Mouse (Mus musculus) intestine, postnatal 0 days (tissue): ENCODE results near the gene Nsun2. TPM values are rescaled to one million over a fixed set of nuclear protein-coding genes. Genes with fewer than 3 reads are reported as not detected.
"Not testable (repeated sequence)": the region's sequence is repeated elsewhere in the genome, so short reads cannot be mapped to it uniquely, and the experiment has no call there.

ENCODE experiments used
- ATAC-seq: fragments of 200-750 bp; cut with Nextera tagmentation; 2 replicates; pipeline ENCODE4 v1.8.0; 2017; ENCODE audit warnings: mild to moderate bottlenecking, moderate TSS enrichment, moderate library complexity
- H3K27ac ChIP-seq: fragments of 300-500 bp; sonication (generic); 2 replicates; pipeline ENCODE4 v1.5.1; 2014; ENCODE audit warnings: mild to moderate bottlenecking, low read depth, low read length, moderate library complexity
- H3K27me3 ChIP-seq: fragments of 300-500 bp; sonication (generic); replicated peaks from 2 replicates; pipeline ENCODE4 v1.6.1; 2014; ENCODE audit warnings: low read length, mixed read lengths; ENCODE audit not compliant: control insufficient read depth, insufficient read depth
- H3K36me3 ChIP-seq: fragments of 300-500 bp; sonication (generic); 2 replicates; pipeline ENCODE4 v1.6.1; 2014; ENCODE audit warnings: mild to moderate bottlenecking, moderate library complexity; ENCODE audit not compliant: control insufficient read depth, insufficient read depth
- H3K4me1 ChIP-seq: fragments of 300-500 bp; sonication (generic); replicated peaks from 2 replicates; pipeline ENCODE4 v1.6.1; 2014; ENCODE audit warnings: antibody characterized with exemption, low read length, mixed read lengths; ENCODE audit not compliant: control insufficient read depth, insufficient read depth
- H3K4me2 ChIP-seq: fragments of 300-500 bp; sonication (generic); replicated peaks from 2 replicates; pipeline ENCODE4 v1.6.1; 2014; ENCODE audit warnings: low read depth, mild to moderate bottlenecking, moderate library complexity
- H3K4me3 ChIP-seq: fragments of 300-500 bp; sonication (generic); 2 replicates; pipeline ENCODE4 v1.5.1; 2014; ENCODE audit warnings: low read depth, low read length
- H3K9ac ChIP-seq: fragments of 300-500 bp; sonication (generic); 2 replicates; pipeline ENCODE4 v1.6.1; 2014; ENCODE audit warnings: mild to moderate bottlenecking, low read depth, low read length
- H3K9me3 ChIP-seq: fragments of 300-500 bp; sonication (generic); 2 replicates; pipeline ENCODE4 v1.6.1; 2016; ENCODE audit warnings: mixed run types; ENCODE audit not compliant: control insufficient read depth
- CTCF ChIP-seq: sonication (generic); IDR thresholded peaks from 2 replicates; pipeline ENCODE4 v1.5.1; 2016; ENCODE audit warnings: low read depth, mild to moderate bottlenecking, control low read depth, antibody characterized with exemption, moderate library complexity
- WGBS: fragments of 180-500 bp; shearing (Covaris S2); extraction: QIAGEN DNeasy Blood & Tissue Kit; methylation state at CpG from one replicate; pipeline ENCODE4 v1.1.7; 2014; 5-methylcytosine and 5-hydroxymethylcytosine counted together
- polyA plus RNA-seq: library from polyadenylated mRNA; unstranded; fragments of >200 nt; fragmentation: Nextera tagmentation; extraction: Ambion mirVana; gene quantifications from 2 replicates; pipeline ENCODE4 v1.2.1, GENCODE M21; 2015

The Nsun2 gene
- polyA plus RNA-seq, 1 experiment from 2014 or later: 38.8 TPM

GRCm38 (mm10) chr13:69624510-69624909 lies 91.0 kb downstream of the Nsun2 start:
- no peak overlapping the region for H3K27ac ChIP-seq
- H3K4me1 ChIP-seq: no peaks in the 10 kb centered on the region
- no peak for ATAC-seq
- no peak overlapping the region for H3K9ac ChIP-seq
- peaks cover 73% of the 10 kb centered on the region for H3K36me3 ChIP-seq
- no peaks in the 10 kb centered on the region for H3K27me3 ChIP-seq
- H3K4me3 ChIP-seq: no peak overlapping the region
- H3K9me3 ChIP-seq: no peaks in the 10 kb centered on the region
- H3K4me2 ChIP-seq: no peak overlapping the region
- TF ChIP-seq CTCF: no peak
- 87% methylated on average over 3 of the region's 3 CpGs for WGBS

GRCm38 (mm10) chr13:69627941-69628340 lies 94.4 kb downstream of the Nsun2 start:
- H3K27me3 ChIP-seq: no peaks in the 10 kb centered on the region
- no peak overlapping the region for H3K4me2 ChIP-seq
- H3K36me3 ChIP-seq: peaks cover 87% of the 10 kb centered on the region
- no peaks in the 10 kb centered on the region for H3K9me3 ChIP-seq
- no peak for TF ChIP-seq CTCF
- H3K27ac ChIP-seq: no peak overlapping the region
- no peak for ATAC-seq
- no peak overlapping the region for H3K9ac ChIP-seq
- H3K4me3 ChIP-seq: no peak overlapping the region
- no peaks in the 10 kb centered on the region for H3K4me1 ChIP-seq
- 97% methylated on average over 3 of the region's 3 CpGs for WGBS

DNA sequence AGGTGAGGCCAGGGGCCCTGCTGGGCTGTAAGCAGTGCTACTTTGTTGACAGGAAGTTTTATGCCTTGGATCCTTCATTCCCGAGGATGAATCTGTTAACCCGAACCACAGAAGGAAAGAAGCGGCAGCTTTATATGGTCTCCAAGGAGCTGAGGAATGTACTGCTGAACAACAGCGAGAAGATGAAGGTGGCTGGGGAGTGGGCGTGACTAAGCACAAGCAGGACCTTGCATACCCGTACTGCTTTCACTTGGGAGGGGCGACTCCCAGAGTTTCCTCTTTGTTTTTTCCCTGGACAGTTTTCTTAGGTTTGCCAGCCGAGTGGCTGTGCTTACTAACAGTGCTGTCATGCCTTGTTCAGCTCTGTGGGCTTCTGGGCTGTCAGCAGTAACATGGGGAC lies 97.0 kb downstream of the Nsun2 start:
- Histone ChIP-seq H3K9ac (no peak overlapping the region), H3K4me1 (no peaks in the 10 kb centered on the region), H3K4me2 (no peak overlapping the region), H3K27ac (no peak overlapping the region), H3K9me3 (no peaks in the 10 kb centered on the region), H3K4me3 (no peak overlapping the region), H3K27me3 (no peaks in the 10 kb centered on the region), H3K36me3 (peaks cover 96% of the 10 kb centered on the region)
- no peak for ATAC-seq
- TF ChIP-seq CTCF: no peak
- WGBS: 68% methylated on average over 8 of the region's 8 CpGs

DNA sequence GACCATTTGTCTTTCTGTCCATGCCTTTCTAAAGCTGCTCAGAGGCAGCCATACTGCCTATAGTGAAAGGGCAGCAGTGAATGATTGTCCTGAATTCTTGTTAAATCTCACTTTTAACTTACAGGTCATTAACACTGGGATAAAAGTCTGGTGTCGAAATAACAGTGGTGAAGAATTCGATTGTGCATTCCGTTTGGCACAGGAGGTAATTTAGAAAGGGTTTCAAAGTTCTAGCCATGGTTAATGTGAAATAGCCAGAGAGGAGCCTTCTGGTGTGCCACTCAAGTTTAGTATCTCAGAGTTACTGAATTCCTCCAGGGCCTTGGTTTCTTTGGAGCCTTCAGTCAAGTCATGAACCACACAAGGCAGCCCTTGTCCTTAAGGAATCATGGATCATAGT lies 97.6 kb downstream of the Nsun2 start:
- no peak overlapping the region for H3K4me2 ChIP-seq
- H3K4me1 ChIP-seq: no peaks in the 10 kb centered on the region
- TF ChIP-seq CTCF: no peak
- WGBS: 89% methylated on average over 3 of the region's 3 CpGs
- no peak overlapping the region for H3K4me3 ChIP-seq
- H3K27me3 ChIP-seq: no peaks in the 10 kb centered on the region
- H3K9me3 ChIP-seq: no peaks in the 10 kb centered on the region
- no peak for ATAC-seq
- no peak overlapping the region for H3K27ac ChIP-seq
- H3K9ac ChIP-seq: no peak overlapping the region
- H3K36me3 ChIP-seq: peaks cover 94% of the 10 kb centered on the region

- TF ChIP-seq CTCF: no peak
- Histone ChIP-seq H3K36me3 (peaks cover 89% of the 10 kb centered on the region), H3K9me3 (no peaks in the 10 kb centered on the region), H3K4me3 (no peak overlapping the region), H3K27me3 (no peaks in the 10 kb centered on the region), H3K9ac (no peak overlapping the region), H3K4me1 (no peaks in the 10 kb centered on the region), H3K4me2 (no peak overlapping the region), H3K27ac (no peak overlapping the region)
- ATAC-seq: no peak
- 83% methylated on average over 4 of the region's 4 CpGs for whole genome bisulfite sequencing
These were observed 98.1 kb downstream of the Nsun2 start for GRCm38 (mm10) chr13:69631659-69632058.

DNA sequence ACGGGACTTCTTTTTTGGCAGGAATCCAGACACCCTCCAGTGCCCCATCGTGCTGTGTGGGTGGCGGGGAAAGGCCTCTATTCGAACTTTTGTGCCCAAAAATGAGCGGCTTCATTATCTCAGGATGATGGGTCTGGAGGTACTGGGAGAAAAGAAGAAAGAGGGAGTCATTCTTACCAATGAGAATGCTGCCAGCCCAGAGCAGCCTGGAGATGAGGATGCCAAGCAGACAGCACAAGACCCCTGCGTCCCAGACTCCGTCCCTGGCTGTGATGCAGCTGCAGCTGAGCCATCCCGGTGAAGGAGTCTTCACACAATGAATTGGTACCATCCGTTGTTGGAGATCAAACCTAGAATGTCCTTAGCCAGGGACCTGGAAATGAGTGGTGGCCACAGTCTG lies 100.0 kb downstream of the Nsun2 start:
- Histone ChIP-seq H3K4me2 (no peak overlapping the region), H3K4me1 (no peaks in the 10 kb centered on the region), H3K27me3 (no peaks in the 10 kb centered on the region), H3K4me3 (no peak overlapping the region), H3K9me3 (no peaks in the 10 kb centered on the region), H3K9ac (no peak overlapping the region), H3K36me3 (peaks cover 77% of the 10 kb centered on the region), H3K27ac (no peak overlapping the region; the same call in 1 of the 2 replicates)
- TF ChIP-seq CTCF: no peak
- 88% methylated on average over 9 of the region's 9 CpGs for WGBS
- no peak for ATAC-seq

- H3K4me1 ChIP-seq: no peaks in the 10 kb centered on the region
- H3K27ac ChIP-seq: no peak overlapping the region
- peaks cover 74% of the 10 kb centered on the region for H3K36me3 ChIP-seq
- no peaks in the 10 kb centered on the region for H3K9me3 ChIP-seq
- H3K4me3 ChIP-seq: no peak overlapping the region
- no peak overlapping the region for H3K4me2 ChIP-seq
- 80% methylated on average over 2 of the region's 2 CpGs for WGBS
- H3K27me3 ChIP-seq: no peaks in the 10 kb centered on the region
- ATAC-seq: no peak
- TF ChIP-seq CTCF: no peak
- H3K9ac ChIP-seq: no peak overlapping the region
These were observed 100.4 kb downstream of the Nsun2 start for GRCm38 (mm10) chr13:69633988-69634387.

DNA sequence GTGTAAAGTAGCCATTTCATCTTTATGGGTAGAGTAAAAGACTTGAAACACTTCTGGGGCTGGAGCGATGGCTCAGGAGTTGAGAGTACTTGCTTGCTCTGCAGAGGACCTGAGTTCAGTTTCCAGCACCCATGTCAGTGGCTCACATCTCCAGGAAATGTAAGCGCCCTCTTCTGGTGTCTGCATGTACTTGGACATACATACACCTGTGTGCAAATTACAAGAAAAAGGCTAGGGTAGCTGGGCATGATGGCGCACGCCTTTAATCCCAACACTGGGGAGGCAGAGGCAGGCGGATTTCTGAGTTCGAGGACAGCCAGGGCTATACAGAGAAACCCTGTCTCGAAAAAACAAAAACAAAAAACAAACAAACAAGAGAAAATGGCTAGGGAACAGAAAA lies 102.3 kb downstream of the Nsun2 start:
- not testable (repeated sequence) for ATAC-seq, H3K4me3 ChIP-seq, H3K4me2 ChIP-seq, H3K27ac ChIP-seq, H3K9me3 ChIP-seq, H3K27me3 ChIP-seq, H3K9ac ChIP-seq, H3K4me1 ChIP-seq
- WGBS: 97% methylated on average over 7 of the region's 7 CpGs
- H3K36me3 ChIP-seq: peaks cover 66% of the 10 kb centered on the region
